Mouse (Mus musculus) cortical plate, adult 2 months (tissue): ENCODE measurements at regions not wholly inside any gene's neighbourhood (a gene's known extent, or its start where the extent isn't known, plus 50 kb on each side); places are given as distances from the start of the nearest gene placed in this dataset.

ENCODE experiments used
- CTCF ChIP-seq: fragments of 200-500 bp; IDR thresholded peaks from 2 replicates; pipeline ENCODE4 v1.5.1; 2011; ENCODE audit warnings: mild to moderate bottlenecking, control low read depth, low read length; ENCODE audit not compliant: insufficient read depth; ENCODE audit errors: extremely low read depth
- POLR2A ChIP-seq: fragments of 200-500 bp; IDR thresholded peaks from 2 replicates; pipeline ENCODE4 v1.6.1; 2011; ENCODE audit warnings: mild to moderate bottlenecking, low read length, control low read depth; ENCODE audit not compliant: insufficient read depth; ENCODE audit errors: extremely low read depth

DNA sequence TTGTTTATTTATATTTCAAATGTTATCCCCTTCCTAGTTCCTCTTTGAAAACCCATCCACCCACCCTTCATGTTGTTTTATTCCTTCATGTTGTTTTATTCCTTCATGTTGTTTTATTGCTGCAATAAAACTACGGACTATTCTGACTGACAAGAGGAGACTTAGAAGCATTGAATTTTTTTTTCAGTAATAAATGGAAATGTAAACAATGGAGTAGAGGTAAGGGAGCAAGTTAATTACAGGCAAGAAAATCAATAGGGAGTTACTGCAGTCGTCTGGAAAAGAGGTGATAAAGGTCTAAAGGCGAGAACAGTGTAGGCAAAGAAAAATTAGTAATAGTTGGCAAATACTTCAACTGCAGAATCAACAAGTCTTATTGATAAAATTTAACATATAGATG is 384.2 kb downstream of the 9430069I07Rik start:
- TF ChIP-seq CTCF (no peak), POLR2A (no peak)
